Mouse (Mus musculus) cerebral cortex, adult 2 months (tissue): ENCODE measurements around the gene Plxna1.

Source experiments
- WGBS: fragments of 180-500 bp; shearing (Covaris S2); methylation state at CpG from one replicate; pipeline ENCODE4 v1.1.7; 2018; 5-methylcytosine and 5-hydroxymethylcytosine counted together

Gene Plxna1

GRCm38 (mm10) chr6:89362281-89363106 lies at the start of gene Plxna1:
TSS of gene Plxna1 (minus strand) at chr6:89362620.
- 3% methylated on average over 94 of the region's 110 CpGs for WGBS

- 90% methylated on average over 1 of the region's 1 CpGs for WGBS
Observed at GRCm38 (mm10) chr6:89409041-89409440, 46.6 kb upstream of the Plxna1 start.

- 63% methylated on average over 5 of the region's 5 CpGs for WGBS
Observed at GRCm38 (mm10) chr6:89408259-89408658, 45.8 kb upstream of the Plxna1 start.

- WGBS: 71% methylated on average over 3 of the region's 3 CpGs
Observed at GRCm38 (mm10) chr6:89407247-89407889, 44.9 kb upstream of the Plxna1 start.

GRCm38 (mm10) chr6:89404964-89405363 lies 42.5 kb upstream of the Plxna1 start:
- 87% methylated on average over 2 of the region's 2 CpGs for WGBS

GRCm38 (mm10) chr6:89403257-89404225 lies 41.1 kb upstream of the Plxna1 start:
- 84% methylated on average over 2 of the region's 2 CpGs for WGBS

- WGBS: 92% methylated on average over 2 of the region's 2 CpGs
Observed at GRCm38 (mm10) chr6:89402406-89402805, 40.0 kb upstream of the Plxna1 start.

- WGBS: 95% methylated on average over 1 of the region's 1 CpGs
Observed at GRCm38 (mm10) chr6:89399564-89399963, 37.1 kb upstream of the Plxna1 start.

GRCm38 (mm10) chr6:89397919-89398318 lies 35.5 kb upstream of the Plxna1 start:
- 58% methylated on average over 4 of the region's 4 CpGs for WGBS

- 63% methylated on average over 2 of the region's 2 CpGs for WGBS
Observed at GRCm38 (mm10) chr6:89393820-89394219, 31.4 kb upstream of the Plxna1 start.

- 96% methylated on average over 2 of the region's 2 CpGs for WGBS
Observed at GRCm38 (mm10) chr6:89392213-89392612, 29.8 kb upstream of the Plxna1 start.

- 84% methylated on average over 7 of the region's 7 CpGs for WGBS
Observed at GRCm38 (mm10) chr6:89389771-89390170, 27.4 kb upstream of the Plxna1 start.

- 77% methylated on average over 1 of the region's 1 CpGs for WGBS
Observed at GRCm38 (mm10) chr6:89386956-89387355, 24.5 kb upstream of the Plxna1 start.

- 87% methylated on average over 2 of the region's 2 CpGs for WGBS
Observed at GRCm38 (mm10) chr6:89384699-89385098, 22.3 kb upstream of the Plxna1 start.

GRCm38 (mm10) chr6:89381851-89382250 lies 19.4 kb upstream of the Plxna1 start:
- 77% methylated on average over 5 of the region's 5 CpGs for WGBS

- 75% methylated on average over 3 of the region's 3 CpGs for WGBS
Observed at GRCm38 (mm10) chr6:89381172-89381571, 18.8 kb upstream of the Plxna1 start.

- 71% methylated on average over 3 of the region's 3 CpGs for WGBS
Observed at GRCm38 (mm10) chr6:89380751-89381150, 18.3 kb upstream of the Plxna1 start.

- WGBS: 82% methylated on average over 2 of the region's 2 CpGs
Observed at GRCm38 (mm10) chr6:89378264-89378663, 15.8 kb upstream of the Plxna1 start.

GRCm38 (mm10) chr6:89364342-89364741 lies 1.9 kb upstream of the Plxna1 start:
- WGBS: 87% methylated on average over 3 of the region's 3 CpGs

GRCm38 (mm10) chr6:89363107-89363451 lies 659 bp upstream of the Plxna1 start:
- WGBS: 8% methylated on average over 16 of the region's 16 CpGs

GRCm38 (mm10) chr6:89361418-89362280 lies 771 bp downstream of the Plxna1 start:
- 1% methylated on average over 80 of the region's 80 CpGs for WGBS
